Mouse (Mus musculus) hindbrain, embryonic 16.5 days (tissue): ENCODE data around the gene Vmn1r228. TPM values are rescaled to one million over a fixed set of nuclear protein-coding genes. Genes with fewer than 3 reads are reported as not detected.

Experiments used
- ATAC-seq: fragments of 200-750 bp; cut with Nextera tagmentation; 2 replicates; pipeline ENCODE4 v1.8.0; 2017; ENCODE audit warnings: moderate TSS enrichment, moderate library complexity
- H3K27ac ChIP-seq: fragments of 300-500 bp; sonication (generic); 2 replicates; pipeline ENCODE4 v1.5.1; 2014; ENCODE audit warnings: low read depth, mild to moderate bottlenecking, control low read depth, low read length, moderate library complexity
- H3K27me3 ChIP-seq: fragments of 300-500 bp; sonication (generic); replicated peaks from 2 replicates; pipeline ENCODE4 v1.6.1; 2014; ENCODE audit warnings: low read length; ENCODE audit not compliant: control insufficient read depth, insufficient read depth
- H3K36me3 ChIP-seq: fragments of 300-500 bp; sonication (generic); 2 replicates; pipeline ENCODE4 v1.6.1; 2014; ENCODE audit warnings: mild to moderate bottlenecking, low read length, moderate library complexity, mixed read lengths; ENCODE audit not compliant: control insufficient read depth, insufficient read depth
- H3K4me1 ChIP-seq: fragments of 300-500 bp; sonication (generic); 2 replicates; pipeline ENCODE4 v1.6.1; 2014; ENCODE audit warnings: low read depth, low read length; ENCODE audit not compliant: control insufficient read depth, insufficient read depth
- H3K4me2 ChIP-seq: fragments of 300-500 bp; sonication (generic); 2 replicates; pipeline ENCODE4 v1.6.1; 2014; ENCODE audit warnings: mild to moderate bottlenecking, low read length, control low read depth, moderate library complexity
- H3K4me3 ChIP-seq: fragments of 300-500 bp; sonication (generic); 2 replicates; pipeline ENCODE4 v1.5.1; 2014; ENCODE audit warnings: mild to moderate bottlenecking, low read length, control low read depth, moderate library complexity
- H3K9ac ChIP-seq: fragments of 300-500 bp; sonication (generic); 2 replicates; pipeline ENCODE4 v1.6.1; 2014; ENCODE audit warnings: low read depth, mild to moderate bottlenecking, control low read depth, low read length, moderate library complexity
- H3K9me3 ChIP-seq: fragments of 300-500 bp; sonication (generic); 2 replicates; pipeline ENCODE4 v1.6.1; 2014; ENCODE audit warnings: mild to moderate bottlenecking, low read length, moderate library complexity; ENCODE audit not compliant: control insufficient read depth
- WGBS: fragments of 180-500 bp; shearing (Covaris S2); extraction: QIAGEN DNeasy Blood & Tissue Kit; methylation state at CpG from one replicate; pipeline ENCODE4 v1.1.7; 2014; 5-methylcytosine and 5-hydroxymethylcytosine counted together
- polyA plus RNA-seq: library from polyadenylated mRNA; unstranded; fragments of >200 nt; fragmentation: Nextera tagmentation; extraction: Ambion mirVana; gene quantifications from 2 replicates; pipeline ENCODE4 v1.2.1, GENCODE M21; 2015

Vmn1r228 gene
- not detected in 2 replicates for polyA plus RNA-seq

DNA sequence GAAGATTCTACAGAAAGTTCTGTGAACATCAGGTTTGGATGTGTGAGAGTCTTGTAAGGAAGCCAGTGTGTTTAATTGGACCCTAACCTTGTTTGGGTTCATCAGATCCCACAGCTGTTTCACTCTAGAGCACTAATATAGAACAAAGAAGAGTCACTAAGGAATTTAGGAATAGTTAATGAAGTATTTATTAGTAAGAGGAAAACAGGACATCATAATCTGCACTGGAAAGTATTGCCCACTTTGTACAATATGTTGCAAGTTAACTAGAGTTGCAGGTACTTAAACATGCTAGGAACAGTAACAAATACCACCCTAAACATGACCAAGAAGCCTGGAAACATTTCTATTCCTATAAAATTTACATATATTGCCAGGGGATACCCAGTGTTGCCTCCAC is at the start of gene Vmn1r228:
TSS of gene Vmn1r228 (minus strand) at position 101 of the 400 bp plus-strand sequence.
- no peak within 1 kb of the TSS for H3K9ac ChIP-seq
- ATAC-seq = no peak
- no peak within 1 kb of the TSS for H3K4me2 ChIP-seq

GRCm38 (mm10) chr17:20811255-20811654 is 25.3 kb upstream of the Vmn1r228 start, which contains the start of gene Vmn1r229:
Vmn1r229 (plus strand) TSS chr17:20811555.
- no peaks in the 10 kb centered on the region for H3K36me3 ChIP-seq
- no peak within 1 kb of the TSS for H3K9ac ChIP-seq
- peaks cover 3% of the 10 kb centered on the region; the same call in 1 of the 2 replicates for H3K9me3 ChIP-seq
- H3K27me3 ChIP-seq = no peaks in the 10 kb centered on the region
- H3K4me3 ChIP-seq = no peak within 1 kb of the TSS
- H3K27ac ChIP-seq = no peak within 1 kb of the TSS
- ATAC-seq = no peak
- WGBS = 59% methylated on average over 1 of the region's 1 CpGs
- no peaks in the 10 kb centered on the region for H3K4me1 ChIP-seq
- no peak within 1 kb of the TSS for H3K4me2 ChIP-seq

More for the DNA sequence above, at the start of gene Vmn1r228:
- H3K36me3 ChIP-seq = no peaks in the 10 kb centered on the region
- H3K4me1 ChIP-seq = no peaks in the 10 kb centered on the region
- H3K4me3 ChIP-seq = no peak within 1 kb of the TSS
- H3K27me3 ChIP-seq = no peaks in the 10 kb centered on the region
- H3K9me3 ChIP-seq = peaks cover 4% of the 10 kb centered on the region; the same call in 1 of the 2 replicates
- H3K27ac ChIP-seq = no peak within 1 kb of the TSS

- Histone ChIP-seq H3K4me3 (no peak within 1 kb of the TSS), H3K4me2 (no peak within 1 kb of the TSS), H3K4me1 (no peaks in the 10 kb centered on the region), H3K9me3 (no peaks in the 10 kb centered on the region), H3K27ac (no peak within 1 kb of the TSS), H3K27me3 (no peaks in the 10 kb centered on the region), H3K9ac (no peak within 1 kb of the TSS), H3K36me3 (no peaks in the 10 kb centered on the region)
- 29% methylated on average over 1 of the region's 1 CpGs for WGBS
- ATAC-seq = no peak
Observed at GRCm38 (mm10) chr17:20729543-20729942, 56.4 kb downstream of the Vmn1r228 start, which contains the start of gene Vmn1r227. Vmn1r227 (plus strand) TSS chr17:20729843.

Other genes with a start within 250 kb of the Vmn1r228 start
- not detected in 2 replicates for gene Vmn2r109, start 221.4 kb downstream of the Vmn1r228 start, polyA plus RNA-seq
- gene Vmn2r110, start 189.7 kb downstream of the Vmn1r228 start, polyA plus RNA-seq = not detected in 2 replicates
- not detected in 2 replicates for gene Fpr-rs3, start 161.3 kb downstream of the Vmn1r228 start, polyA plus RNA-seq
- gene Vmn1r226, start 103.3 kb downstream of the Vmn1r228 start, polyA plus RNA-seq = not detected in 2 replicates
- not detected in 2 replicates for gene Vmn1r227, start 56.3 kb downstream of the Vmn1r228 start, polyA plus RNA-seq
- not detected in 2 replicates for gene Vmn1r229, start 25.4 kb upstream of the Vmn1r228 start, polyA plus RNA-seq
- not detected in 2 replicates for gene Vmn1r230, start 54.3 kb upstream of the Vmn1r228 start, polyA plus RNA-seq
- gene Vmn1r231, start 118.9 kb upstream of the Vmn1r228 start, polyA plus RNA-seq = not detected in 2 replicates
- not detected in 2 replicates for gene Vmn1r232, start 133.6 kb upstream of the Vmn1r228 start, polyA plus RNA-seq
- 855 and 880 TPM in 2 replicates for gene Ppp2r1a, start 159.2 kb upstream of the Vmn1r228 start, polyA plus RNA-seq
- not detected in 2 replicates for gene Vmn1r233, start 210.3 kb upstream of the Vmn1r228 start, polyA plus RNA-seq
- 13.7 and 15.4 TPM in 2 replicates for gene Zfp160, start 222.7 kb upstream of the Vmn1r228 start, polyA plus RNA-seq